Mouse (Mus musculus) CH12.LX (cell line): Measurements from ENCODE around the gene Rbms1. TPM values are rescaled to one million over a fixed set of nuclear protein-coding genes. Genes with fewer than 3 reads are reported as not detected.

Experiments used
- DNase-seq: peaks from one replicate; pipeline ENCODE4 v3.0.0-alpha.2; 2013; ENCODE audit errors: extremely low read depth
- H3K27ac ChIP-seq: 2 replicates; pipeline ENCODE4 v1.5.1; 2012; ENCODE audit warnings: low read depth, mild to moderate bottlenecking, control low read depth, moderate library complexity; ENCODE audit not compliant: insufficient read depth
- H3K27me3 ChIP-seq: replicated peaks from 2 replicates; pipeline ENCODE3; 2012; ENCODE audit warnings: inconsistent platforms
- H3K36me3 ChIP-seq, 2 experiments: replicated peaks in 1 of 2; 2 replicates each; pipeline versions ENCODE3 to v1.6.1; 2012; ENCODE audit warnings: inconsistent platforms in 1 of 2, low read length in 1 of 2, mild to moderate bottlenecking in 1 of 2, mixed read lengths in 1 of 2, moderate library complexity in 1 of 2; ENCODE audit not compliant: control insufficient read depth in 1 of 2, insufficient read depth in 1 of 2
- H3K4me1 ChIP-seq, 2 experiments: 2 replicates each; pipeline ENCODE4 v1.6.1; 2012; ENCODE audit warnings: inconsistent platforms in 1 of 2, moderate library complexity in 1 of 2; ENCODE audit not compliant: insufficient read depth in 2 of 2, control insufficient read depth in 1 of 2
- H3K4me2 ChIP-seq: 2 replicates; pipeline ENCODE4 v1.6.1; 2012; ENCODE audit warnings: low read depth, mild to moderate bottlenecking, control low read depth; ENCODE audit not compliant: poor library complexity, insufficient read depth, severe bottlenecking
- H3K4me3 ChIP-seq, 3 experiments: fragments of 150-350 bp in 1 of 3; sonication (generic) in 1 of 3; replicated peaks in 1 of 3; 2 replicates each; pipeline versions ENCODE3 to v1.5.1; 2011 to 2012; ENCODE audit warnings: low read depth in 2 of 3, low read length in 2 of 3, mild to moderate bottlenecking in 2 of 3, moderate library complexity in 2 of 3, control low read depth in 1 of 3, improper control_type of control experiment in 1 of 3, inconsistent platforms in 1 of 3, mixed read lengths in 1 of 3; ENCODE audit not compliant: poor library complexity in 1 of 3
- H3K79me2 ChIP-seq: replicated peaks from 2 replicates; pipeline ENCODE4 v1.6.1; 2012; ENCODE audit warnings: mild to moderate bottlenecking, moderate library complexity; ENCODE audit not compliant: control insufficient read depth, poor library complexity, insufficient read depth, severe bottlenecking; ENCODE audit errors: extremely low read depth
- H3K9ac ChIP-seq: 2 replicates; pipeline ENCODE4 v1.6.1; 2012; ENCODE audit warnings: low read depth, mild to moderate bottlenecking, control low read depth, moderate library complexity; ENCODE audit not compliant: insufficient read depth
- H3K9me3 ChIP-seq: replicated peaks from 2 replicates; pipeline ENCODE3; 2012; ENCODE audit warnings: low read length, inconsistent platforms, mixed read lengths
- BHLHE40 ChIP-seq: IDR thresholded peaks from 2 replicates; pipeline ENCODE4 v1.6.1; 2011; ENCODE audit warnings: mild to moderate bottlenecking, low read depth, low read length, improper control_type of control experiment
- CHD1 ChIP-seq: IDR thresholded peaks from 2 replicates; pipeline ENCODE4 v1.6.1; 2012; ENCODE audit warnings: low read depth, low read length, improper control_type of control experiment, inconsistent platforms
- CHD2 ChIP-seq: IDR thresholded peaks from 2 replicates; pipeline ENCODE4 v1.6.1; 2011; ENCODE audit warnings: low read length, improper control_type of control experiment
- E2F4 ChIP-seq: IDR thresholded peaks from 2 replicates; pipeline ENCODE4 v1.6.1; 2011; ENCODE audit warnings: low read depth, low read length, improper control_type of control experiment; ENCODE audit not compliant: insufficient replicate concordance
- ELF1 ChIP-seq: IDR thresholded peaks from 2 replicates; pipeline ENCODE4 v1.6.1; 2014; ENCODE audit warnings: low read depth, mild to moderate bottlenecking, inconsistent platforms, low read length, improper control_type of control experiment
- EP300 ChIP-seq: IDR thresholded peaks from 2 replicates; pipeline ENCODE4 v1.6.1; 2011; ENCODE audit warnings: low read length, improper control_type of control experiment
- ETS1 ChIP-seq: conservative IDR thresholded peaks from 2 replicates; pipeline ENCODE4 v1.6.1; 2012; ENCODE audit warnings: low read depth, mild to moderate bottlenecking, inconsistent platforms, low read length, improper control_type of control experiment, moderate library complexity
- GABPA ChIP-seq: IDR thresholded peaks from 2 replicates; pipeline ENCODE4 v1.6.1; 2012; ENCODE audit warnings: low read depth, low read length, improper control_type of control experiment, inconsistent platforms; ENCODE audit not compliant: insufficient replicate concordance
- IRF4 ChIP-seq: IDR thresholded peaks from 2 replicates; pipeline ENCODE4 v1.6.1; 2014; ENCODE audit warnings: low read depth, mild to moderate bottlenecking, inconsistent platforms, low read length, improper control_type of control experiment
- JUN ChIP-seq: IDR thresholded peaks from 2 replicates; pipeline ENCODE4 v1.6.1; 2011; ENCODE audit warnings: low read depth, mild to moderate bottlenecking, low read length, improper control_type of control experiment, moderate library complexity; ENCODE audit not compliant: insufficient read depth
- JUND ChIP-seq: conservative IDR thresholded peaks from 2 replicates; pipeline ENCODE4 v1.6.1; 2011; ENCODE audit warnings: low read depth, low read length, improper control_type of control experiment
- KAT2A ChIP-seq: IDR thresholded peaks from 2 replicates; pipeline ENCODE4 v1.6.1; 2012; ENCODE audit warnings: low read length, improper control_type of control experiment, inconsistent platforms; ENCODE audit not compliant: insufficient replicate concordance
- MAX ChIP-seq: IDR thresholded peaks from 2 replicates; pipeline ENCODE4 v1.6.1; 2011; ENCODE audit warnings: low read length, improper control_type of control experiment
- MEF2A ChIP-seq: IDR thresholded peaks from 2 replicates; pipeline ENCODE4 v1.6.1; 2014; ENCODE audit warnings: low read depth, mild to moderate bottlenecking, inconsistent platforms, low read length, improper control_type of control experiment, borderline replicate concordance
- MXI1 ChIP-seq: IDR thresholded peaks from 2 replicates; pipeline ENCODE4 v1.6.1; 2011; ENCODE audit warnings: mild to moderate bottlenecking, low read depth, low read length, improper control_type of control experiment
- MYC ChIP-seq: IDR thresholded peaks from 2 replicates; pipeline ENCODE4 v1.6.1; 2011; ENCODE audit warnings: low read depth, mild to moderate bottlenecking, improper control_type of control experiment, low read length
- NELFE ChIP-seq: IDR thresholded peaks from 2 replicates; pipeline ENCODE4 v1.6.1; 2011; ENCODE audit warnings: low read depth, low read length, improper control_type of control experiment
- NRF1 ChIP-seq: IDR thresholded peaks from 2 replicates; pipeline ENCODE4 v1.6.1; 2014; ENCODE audit warnings: low read depth, mild to moderate bottlenecking, inconsistent platforms, low read length, improper control_type of control experiment, moderate library complexity
- PAX5 ChIP-seq: IDR thresholded peaks from 2 replicates; pipeline ENCODE4 v1.6.1; 2012; ENCODE audit warnings: low read length, inconsistent platforms, mixed read lengths
- POLR2AphosphoS2 ChIP-seq: IDR thresholded peaks from 2 replicates; pipeline ENCODE4 v1.6.1; 2011; ENCODE audit warnings: low read depth, low read length, improper control_type of control experiment
- RAD21 ChIP-seq: IDR thresholded peaks from 2 replicates; pipeline ENCODE4 v1.6.1; 2011; ENCODE audit warnings: low read depth, mild to moderate bottlenecking, low read length, improper control_type of control experiment, moderate library complexity
- SMC3 ChIP-seq: IDR thresholded peaks from 2 replicates; pipeline ENCODE4 v1.6.1; 2011; ENCODE audit warnings: low read depth, low read length, improper control_type of control experiment
- TBP ChIP-seq: conservative IDR thresholded peaks from 2 replicates; pipeline ENCODE4 v1.6.1; 2011; ENCODE audit warnings: low read depth, low read length, improper control_type of control experiment
- TCF12 ChIP-seq: IDR thresholded peaks from 2 replicates; pipeline ENCODE4 v1.6.1; 2014; ENCODE audit warnings: low read depth, mild to moderate bottlenecking, inconsistent platforms, low read length, improper control_type of control experiment
- USF1 ChIP-seq: IDR thresholded peaks from 2 replicates; pipeline ENCODE4 v1.6.1; 2014; ENCODE audit warnings: low read depth, mild to moderate bottlenecking, inconsistent platforms, low read length, improper control_type of control experiment
- USF2 ChIP-seq: conservative IDR thresholded peaks from 2 replicates; pipeline ENCODE4 v1.6.1; 2011; ENCODE audit warnings: low read depth, low read length, improper control_type of control experiment
- ZC3H11A ChIP-seq: IDR thresholded peaks from 2 replicates; pipeline ENCODE4 v1.6.1; 2012; ENCODE audit warnings: low read depth, mild to moderate bottlenecking, inconsistent platforms, low read length, improper control_type of control experiment
- ZKSCAN1 ChIP-seq: IDR thresholded peaks from 2 replicates; pipeline ENCODE4 v1.6.1; 2012; ENCODE audit warnings: low read depth, inconsistent platforms, low read length, improper control_type of control experiment, borderline replicate concordance
- ZMIZ1 ChIP-seq: IDR thresholded peaks from 2 replicates; pipeline ENCODE4 v1.6.1; 2012; ENCODE audit warnings: low read depth, mild to moderate bottlenecking, inconsistent platforms, low read length, improper control_type of control experiment
- ZNF384 ChIP-seq: IDR thresholded peaks from 2 replicates; pipeline ENCODE4 v1.6.1; 2012; ENCODE audit warnings: low read depth, low read length, improper control_type of control experiment, inconsistent platforms
- dilution Hi-C: fragments of 300-500 bp; cut with MboI; formaldehyde crosslinking; loops from 2 replicates; pipeline ENCODE4 v1.14.3; 2020; ENCODE audit warnings: low sequenced_read_pairs; ENCODE audit not compliant: extremely low pct_unique_long_range_greater_than_20kb, extremely low pct_ligation_motif_present
- in situ Hi-C: fragments of 300-500 bp; cut with MboI; formaldehyde crosslinking; loops from 3 replicates; pipeline ENCODE4 v1.14.3; 2019; ENCODE audit warnings: low sequenced_read_pairs, low pct_ligation_motif_present, low pct_unique_long_range_greater_than_20kb, mixed read lengths
- polyA plus RNA-seq: library from polyadenylated mRNA; unstranded; fragments of >175 nt; gene quantifications from 2 replicates; pipeline ENCODE4 v1.2.1, GENCODE M21; 2012; ENCODE audit warnings: low read depth; ENCODE audit not compliant: insufficient read length
- total RNA-seq, 2 experiments: library from RNA; depleted of rRNA; stranded (reverse); fragments of 300-350 nt in 1 of 2; fragments of >200 nt in 1 of 2; gene quantifications; 2 replicates each; pipeline ENCODE4 v1.2.3; 2012 to 2014

The Rbms1 gene
- total and polyA plus RNA-seq, 3 experiments = 10.6 to 33.9 (median 12.6) TPM

DNA sequence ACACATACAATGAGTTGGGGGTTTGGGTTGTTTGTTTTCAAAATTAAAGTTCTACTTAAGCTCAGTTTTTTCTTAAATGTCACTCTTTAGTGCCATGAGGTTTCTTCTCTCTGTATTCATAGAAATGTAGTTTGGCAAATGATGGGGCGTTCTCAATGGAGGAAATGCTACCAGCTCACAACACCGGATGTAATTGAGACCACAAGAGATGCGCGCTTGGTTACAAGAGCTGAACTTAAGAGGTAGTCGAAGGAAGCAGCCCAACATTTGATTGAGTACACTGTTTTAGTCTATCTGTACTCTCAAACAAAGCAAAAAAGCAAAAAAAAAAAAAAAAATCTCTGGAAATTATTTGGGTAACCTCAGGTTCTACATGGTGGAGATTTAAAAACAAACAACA, 58.9 kb downstream of the Rbms1 start:
- Histone ChIP-seq H3K36me3 (no peaks in the 10 kb centered on the region), H3K9ac (no peak overlapping the region), H3K27me3 (no peaks in the 10 kb centered on the region), H3K4me2 (peak overlapping the region; percentile 44; the same call in 1 of the 2 replicates), H3K9me3 (no peaks in the 10 kb centered on the region), H3K79me2 (no peaks in the 10 kb centered on the region), H3K4me1 (peaks cover 7 to 25% of the 10 kb centered on the region in 2 experiments; a peak in 3 of 4 replicates), H3K27ac (no peak overlapping the region), H3K4me3 (no peak overlapping the region)
- in situ Hi-C loops = loop anchor here (25.0 kb wide), 1 partner anchor 558 kb away; no protein-coding TSS in a partner anchor
- dilution Hi-C loops = no loop called here
- TF ChIP-seq JUND (no peak), MEF2A (no peak), PAX5 (no peak), MAX (no peak), MXI1 (no peak), E2F4 (no peak), ETS1 (no peak), RAD21 (no peak), ZC3H11A (no peak), NRF1 (no peak), CHD1 (no peak), USF2 (no peak), KAT2A (no peak), ZNF384 (no peak), MYC (no peak), USF1 (no peak), ZMIZ1 (no peak)
- no peak for DNase-seq

DNA sequence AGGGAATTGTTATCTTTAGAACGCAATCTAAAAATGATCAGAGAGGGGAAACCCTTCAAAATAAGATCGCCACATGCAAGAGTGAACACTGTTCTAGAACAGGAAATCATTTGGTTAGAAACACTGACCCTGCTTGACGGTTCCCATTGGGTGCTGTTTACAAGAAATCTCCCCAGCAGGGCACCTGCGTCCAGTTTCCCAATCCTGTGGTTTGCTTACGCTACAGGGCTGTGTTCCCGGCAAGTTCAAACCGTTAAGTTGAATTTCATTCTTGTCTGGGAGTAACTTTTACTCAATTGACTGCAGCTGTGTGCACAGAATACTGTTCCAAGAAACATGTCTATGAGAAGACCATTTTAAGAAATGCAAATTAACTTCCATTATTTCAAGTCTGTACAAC, 59.5 kb downstream of the Rbms1 start:
- no peak overlapping the region for H3K4me3 ChIP-seq
- no peak overlapping the region for H3K27ac ChIP-seq
- in situ Hi-C loops (loop anchor here (25.0 kb wide), 1 partner anchor 559 kb away; no protein-coding TSS in a partner anchor), dilution Hi-C loops (no loop called here)
- H3K36me3 ChIP-seq = no peaks in the 10 kb centered on the region
- H3K4me2 ChIP-seq = peak overlapping the region; percentile 62
- H3K9me3 ChIP-seq = no peaks in the 10 kb centered on the region
- peaks cover 7 to 25% of the 10 kb centered on the region in 2 experiments; a peak in 3 of 4 replicates for H3K4me1 ChIP-seq
- peak; percentile 58 for DNase-seq
- no peak overlapping the region for H3K9ac ChIP-seq
- H3K27me3 ChIP-seq = no peaks in the 10 kb centered on the region
- no peaks in the 10 kb centered on the region for H3K79me2 ChIP-seq
- TF ChIP-seq ETS1 = peak; percentile 65
- TF ChIP-seq TCF12 = peak; percentile 68
- TF ChIP-seq MAX = peak; percentile 49
- TF ChIP-seq POLR2AphosphoS2 = no peak
- peak; percentile 9; the same call in 1 of the 2 replicates for TF ChIP-seq JUN
- TF ChIP-seq USF2 = no peak
- peak; percentile 80 for TF ChIP-seq EP300
- TF ChIP-seq ZNF384 = peak; percentile 37; the same call in 1 of the 2 replicates
- no peak for TF ChIP-seq NELFE
- TF ChIP-seq SMC3 = no peak
- TF ChIP-seq GABPA = no peak
- TF ChIP-seq ZKSCAN1 = no peak
- TF ChIP-seq PAX5 = no peak
- TF ChIP-seq E2F4 = no peak
- peak; percentile 53; the same call in 1 of the 2 replicates for TF ChIP-seq IRF4
- peak; percentile 83 for TF ChIP-seq MEF2A
- no peak for TF ChIP-seq ELF1
- no peak for TF ChIP-seq CHD2
- peak; percentile 68 for TF ChIP-seq BHLHE40
- TF ChIP-seq KAT2A = no peak
- no peak for TF ChIP-seq TBP
